Mouse (Mus musculus): ENCODE measurements around the gene Tbx6.

- no peak for TF ChIP-seq CTCF (IDR thresholded peaks at IDR 0.05; ENCODE audit: borderline replicate concordance, insufficient read depth, low read depth, low read length)
- TF ChIP-seq POLR2A (IDR thresholded peaks at IDR 0.05; ENCODE audit: borderline replicate concordance, insufficient read depth, low read length), result peak; percentile 49; the same call in 1 of the 2 replicates
Observed at GRCm38 (mm10) chr7:126808703-126809455, 27.6 kb downstream of the Tbx6 start.
